Mouse (Mus musculus): ENCODE measurements around the gene Krt31. TPM values are rescaled to one million over a fixed set of nuclear protein-coding genes. Genes with fewer than 3 reads are reported as not detected.

Gene Krt31
- not detected in 2 replicates for total RNA-seq (2017)

- no peak for ATAC-seq (ENCODE audit: extremely low read depth, insufficient number of reproducible peaks, low FRiP score, poor library complexity, severe bottlenecking)
Observed at GRCm38 (mm10) chr11:100050451-100050850, at the start of gene Krt31. Gene Krt31, minus strand, starts transcription at chr11:100050551.

GRCm38 (mm10) chr11:100097819-100098218 lies 47.5 kb upstream of the Krt31 start:
- ATAC-seq (ENCODE audit: extremely low read depth, insufficient number of reproducible peaks, low FRiP score, poor library complexity, severe bottlenecking): no peak

- ATAC-seq (ENCODE audit: extremely low read depth, insufficient number of reproducible peaks, low FRiP score, poor library complexity, severe bottlenecking): no peak
Observed at GRCm38 (mm10) chr11:100096141-100096540, 45.8 kb upstream of the Krt31 start, which contains the start of gene Krt35. Gene Krt35, minus strand, starts transcription at chr11:100096241.

GRCm38 (mm10) chr11:100088378-100089025 lies 38.2 kb upstream of the Krt31 start:
- no peak for ATAC-seq (ENCODE audit: extremely low read depth, insufficient number of reproducible peaks, low FRiP score, poor library complexity, severe bottlenecking)

- ATAC-seq (ENCODE audit: extremely low read depth, insufficient number of reproducible peaks, low FRiP score, poor library complexity, severe bottlenecking): no peak
Observed at GRCm38 (mm10) chr11:100087861-100088260, 37.5 kb upstream of the Krt31 start, which contains the start of gene Krt32. Gene Krt32, minus strand, starts transcription at chr11:100088226.

- ATAC-seq (ENCODE audit: extremely low read depth, insufficient number of reproducible peaks, low FRiP score, poor library complexity, severe bottlenecking): no peak
Observed at GRCm38 (mm10) chr11:100073873-100074272, 23.5 kb upstream of the Krt31 start.

- no peak for ATAC-seq (ENCODE audit: extremely low read depth, insufficient number of reproducible peaks, low FRiP score, poor library complexity, severe bottlenecking)
Observed at GRCm38 (mm10) chr11:100067293-100068036, 17.1 kb upstream of the Krt31 start.

- no peak for ATAC-seq (ENCODE audit: extremely low read depth, insufficient number of reproducible peaks, low FRiP score, poor library complexity, severe bottlenecking)
Observed at GRCm38 (mm10) chr11:100066236-100067010, 16.1 kb upstream of the Krt31 start.

- no peak for ATAC-seq (ENCODE audit: extremely low read depth, insufficient number of reproducible peaks, low FRiP score, poor library complexity, severe bottlenecking)
Observed at GRCm38 (mm10) chr11:100058875-100059274, 8.5 kb upstream of the Krt31 start.

- ATAC-seq (ENCODE audit: extremely low read depth, insufficient number of reproducible peaks, low FRiP score, poor library complexity, severe bottlenecking): no peak
Observed at GRCm38 (mm10) chr11:100055686-100056655, 5.6 kb upstream of the Krt31 start.

GRCm38 (mm10) chr11:100047193-100047592 lies 3.2 kb downstream of the Krt31 start:
- no peak for ATAC-seq (ENCODE audit: extremely low read depth, insufficient number of reproducible peaks, low FRiP score, poor library complexity, severe bottlenecking)

- no peak for ATAC-seq (ENCODE audit: extremely low read depth, insufficient number of reproducible peaks, low FRiP score, poor library complexity, severe bottlenecking)
Observed at GRCm38 (mm10) chr11:100046303-100046866, 4.0 kb downstream of the Krt31 start.

GRCm38 (mm10) chr11:100041454-100041853 lies 8.9 kb downstream of the Krt31 start, which contains the start of gene Krt34:
Gene Krt34, minus strand, starts transcription at chr11:100041554.
- no peak for ATAC-seq (ENCODE audit: extremely low read depth, insufficient number of reproducible peaks, low FRiP score, poor library complexity, severe bottlenecking)

GRCm38 (mm10) chr11:100029768-100030167 lies 20.6 kb downstream of the Krt31 start, which contains the start of gene Krt33b:
Gene Krt33b, minus strand, starts transcription at chr11:100029868.
- no peak for ATAC-seq (ENCODE audit: extremely low read depth, insufficient number of reproducible peaks, low FRiP score, poor library complexity, severe bottlenecking)

GRCm38 (mm10) chr11:100021438-100021837 lies 28.9 kb downstream of the Krt31 start:
- ATAC-seq (ENCODE audit: extremely low read depth, insufficient number of reproducible peaks, low FRiP score, poor library complexity, severe bottlenecking): no peak

- no peak for ATAC-seq (ENCODE audit: extremely low read depth, insufficient number of reproducible peaks, low FRiP score, poor library complexity, severe bottlenecking)
Observed at GRCm38 (mm10) chr11:100019466-100019865, 30.9 kb downstream of the Krt31 start.

- no peak for ATAC-seq (ENCODE audit: extremely low read depth, insufficient number of reproducible peaks, low FRiP score, poor library complexity, severe bottlenecking)
Observed at GRCm38 (mm10) chr11:100016112-100016511, 34.2 kb downstream of the Krt31 start, which contains the start of gene Krt33a. Gene Krt33a, minus strand, starts transcription at chr11:100016212.

- ATAC-seq (ENCODE audit: extremely low read depth, insufficient number of reproducible peaks, low FRiP score, poor library complexity, severe bottlenecking): no peak
Observed at GRCm38 (mm10) chr11:100013691-100014171, 36.6 kb downstream of the Krt31 start.

All from neutrophil, adult 5-6 weeks (primary cell).